Mouse (Mus musculus): ENCODE measurements around the gene Hnrnpab.

Hnrnpab gene

DNA sequence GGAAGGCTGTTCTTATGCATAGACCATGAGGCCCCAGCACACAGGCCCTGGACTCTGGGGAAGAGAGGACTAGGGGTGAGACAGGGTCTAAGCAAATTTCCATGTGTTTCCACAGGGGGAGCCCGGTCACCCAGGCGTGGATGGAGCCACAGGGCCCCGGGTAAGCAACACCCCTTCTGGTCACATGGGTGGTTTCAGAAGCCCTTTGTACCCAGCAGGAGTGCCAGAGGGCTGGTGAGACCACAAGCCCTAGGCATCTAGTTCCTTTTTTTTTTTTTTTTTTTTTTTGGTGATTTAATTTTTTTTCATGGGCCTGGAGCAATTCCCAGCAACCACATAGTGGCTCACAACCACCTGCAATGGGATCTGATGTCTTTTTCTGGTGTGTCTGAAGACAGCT lies 41.6 kb downstream of the Hnrnpab start:
- no peak for DNase-seq (ENCODE audit: low spot score in 2 of 2)

DNA sequence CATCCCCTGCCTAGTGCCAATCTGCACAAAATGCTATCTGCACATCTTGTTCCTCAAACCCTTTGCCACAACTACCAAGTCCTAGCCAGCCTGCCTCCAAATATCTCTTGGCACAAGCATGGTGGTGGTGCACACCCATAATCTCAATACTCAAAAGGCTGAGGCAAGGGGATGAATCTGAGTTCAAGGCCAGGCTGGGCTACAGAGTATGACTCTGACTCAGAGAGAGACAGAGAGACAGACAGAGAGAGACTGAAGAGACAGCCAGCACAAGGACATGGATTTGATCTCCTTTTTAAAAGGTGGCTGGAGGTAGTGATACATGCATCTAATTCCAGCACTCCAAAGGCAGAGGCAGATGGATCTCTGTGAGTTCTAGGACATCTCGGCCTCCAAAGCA lies 43.4 kb downstream of the Hnrnpab start:
- DNase-seq (ENCODE audit: low spot score in 2 of 2), result no peak

DNA sequence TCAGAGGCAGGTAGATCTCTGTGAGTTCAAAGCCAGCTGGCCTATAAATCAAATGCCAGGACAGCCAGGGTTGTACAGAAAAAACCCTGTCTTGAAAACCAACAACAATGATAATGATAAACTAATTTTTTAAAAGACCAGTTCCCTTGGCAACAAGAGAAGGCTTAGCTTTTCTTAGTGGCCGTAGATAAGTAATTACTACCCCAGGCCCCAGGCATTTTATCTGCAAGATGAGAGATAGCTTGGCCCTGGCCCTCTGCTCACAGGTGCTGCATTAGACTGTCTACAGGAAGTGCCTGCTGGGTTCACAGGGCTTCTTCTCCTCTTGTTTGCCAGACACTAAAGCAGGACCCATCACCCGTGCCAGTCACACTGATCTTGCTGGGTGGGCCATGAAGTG lies 51.6 kb downstream of the Hnrnpab start:
- DNase-seq (ENCODE audit: low spot score in 2 of 2), result no peak

DNA sequence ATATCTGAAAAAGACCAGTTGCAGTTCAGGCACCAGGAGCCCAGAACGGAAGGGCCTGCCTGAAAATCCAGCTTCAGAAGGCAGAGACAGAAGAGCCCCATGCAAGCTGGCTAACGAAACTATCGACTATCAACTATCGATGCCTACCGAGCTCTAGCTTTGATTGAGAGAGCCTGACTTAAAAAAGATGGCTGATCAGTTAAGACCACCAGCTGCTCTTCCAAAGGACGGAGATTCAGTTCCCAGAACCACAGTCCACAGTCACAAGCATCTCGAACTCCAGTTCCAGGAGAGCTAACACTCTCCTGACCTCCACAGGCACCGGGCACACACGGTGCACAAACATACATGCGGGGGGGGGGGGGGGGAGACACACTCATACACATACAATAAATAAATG lies 52.1 kb downstream of the Hnrnpab start:
- DNase-seq (ENCODE audit: low spot score in 2 of 2), result no peak

DNA sequence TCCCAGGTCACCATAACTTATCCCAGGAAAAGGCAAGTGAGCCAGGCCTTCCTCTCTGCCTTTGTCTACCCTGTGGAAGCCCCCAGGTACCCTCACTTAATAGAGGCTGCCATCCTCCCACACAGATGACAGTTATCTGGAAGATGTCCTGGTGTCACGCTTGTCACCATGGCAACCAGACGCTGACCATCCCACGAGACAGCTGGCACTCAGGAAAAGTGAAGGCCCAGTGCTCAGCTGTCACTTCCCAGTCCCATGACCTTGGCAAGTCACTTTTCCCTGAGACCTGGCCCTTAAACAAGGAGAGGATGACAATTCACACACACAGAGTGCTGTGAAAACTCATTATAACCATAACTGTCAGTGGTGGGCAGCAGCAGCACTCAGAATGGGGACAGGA lies 54.6 kb downstream of the Hnrnpab start:
- no peak for DNase-seq (ENCODE audit: low spot score in 2 of 2)

DNA sequence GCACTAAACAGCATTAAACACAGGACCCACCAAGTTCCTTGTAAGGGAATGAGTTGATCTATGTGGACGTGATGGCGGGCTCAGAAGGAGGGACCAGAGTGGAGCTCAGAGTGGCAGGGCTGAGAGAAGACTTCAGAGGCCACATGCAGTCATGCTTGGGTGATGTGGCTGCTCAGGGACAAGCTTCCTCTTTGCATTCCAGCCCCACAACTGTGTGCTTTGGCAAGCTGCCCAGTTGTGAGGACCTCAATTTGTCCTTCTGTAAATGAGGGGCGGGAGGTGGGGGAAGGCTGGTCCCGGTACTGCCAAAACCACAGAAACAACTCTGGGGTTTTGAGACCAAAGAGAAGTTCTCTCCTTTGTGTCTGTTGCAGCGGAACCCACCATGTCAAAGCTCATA lies 55.4 kb downstream of the Hnrnpab start:
- DNase-seq (ENCODE audit: low spot score in 2 of 2), result no peak
